Mouse (Mus musculus): ENCODE data around the gene Scarb2.

DNA sequence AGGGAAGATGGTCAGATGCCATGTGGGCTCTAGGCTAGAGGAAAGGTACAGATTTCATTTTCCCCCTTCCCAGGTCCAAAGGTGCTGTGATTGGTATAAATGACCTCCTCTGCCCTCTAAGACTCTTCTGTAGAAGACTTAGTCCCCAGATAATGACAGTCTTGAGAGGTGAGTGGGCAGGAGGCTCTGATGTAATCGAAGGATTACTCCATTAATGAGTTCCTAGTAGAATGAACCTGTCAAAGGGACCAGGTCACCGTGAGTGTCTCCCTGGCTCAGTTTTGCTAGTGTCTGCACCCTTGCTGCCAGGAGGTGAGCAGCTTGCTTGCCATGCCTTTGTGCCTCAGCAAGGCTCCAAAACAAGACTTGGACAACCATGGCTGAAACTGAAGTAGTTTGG, 46.0 kb upstream of the Scarb2 start:
- TF ChIP-seq HCFC1 (IDR thresholded peaks at IDR 0.05; ENCODE audit: borderline replicate concordance, insufficient read depth, low read length), result no peak
- no peak for TF ChIP-seq CHD2 (IDR thresholded peaks at IDR 0.05; ENCODE audit: low read depth, low read length)
- TF ChIP-seq ZC3H11A (IDR thresholded peaks at IDR 0.05; ENCODE audit: borderline replicate concordance, low read depth, low read length), result no peak

Data from ES-E14 (cell line).